Mouse (Mus musculus) midbrain, postnatal 0 days (tissue): ENCODE data around the gene Megf9. TPM values are rescaled to one million over a fixed set of nuclear protein-coding genes. Genes with fewer than 3 reads are reported as not detected.

Source experiments
- ATAC-seq: fragments of 200-750 bp; cut with Nextera tagmentation; 2 replicates; pipeline ENCODE4 v1.8.0; 2017; ENCODE audit warnings: moderate number of reproducible peaks, mild to moderate bottlenecking, moderate TSS enrichment, moderate library complexity; ENCODE audit not compliant: low FRiP score
- DNase-seq: peaks from one replicate; pipeline ENCODE4 v3.0.0-alpha.2; 2015; ENCODE audit warnings: low spot score
- H3K27ac ChIP-seq: fragments of 300-500 bp; sonication (generic); 2 replicates; pipeline ENCODE4 v1.5.1; 2014; ENCODE audit warnings: low read depth, mild to moderate bottlenecking, low read length, mixed read lengths
- H3K27me3 ChIP-seq: fragments of 300-500 bp; sonication (generic); 2 replicates; pipeline ENCODE4 v1.6.1; 2014; ENCODE audit warnings: low read length, control low read depth, mixed read lengths; ENCODE audit not compliant: insufficient read depth
- H3K36me3 ChIP-seq: fragments of 300-500 bp; sonication (generic); 2 replicates; pipeline ENCODE4 v1.6.1; 2014; ENCODE audit warnings: low read length, control low read depth, mixed read lengths; ENCODE audit not compliant: insufficient read depth
- H3K4me1 ChIP-seq: fragments of 300-500 bp; sonication (generic); 2 replicates; pipeline ENCODE4 v1.6.1; 2014; ENCODE audit warnings: mild to moderate bottlenecking, control low read depth, antibody characterized with exemption, low read length, mixed read lengths; ENCODE audit not compliant: insufficient read depth
- H3K4me2 ChIP-seq: fragments of 300-500 bp; sonication (generic); 2 replicates; pipeline ENCODE4 v1.6.1; 2014; ENCODE audit warnings: low read depth, mild to moderate bottlenecking, low read length, mixed read lengths; ENCODE audit not compliant: poor library complexity, severe bottlenecking
- H3K4me3 ChIP-seq: fragments of 300-500 bp; sonication (generic); 2 replicates; pipeline ENCODE4 v1.5.1; 2014; ENCODE audit warnings: low read depth, mild to moderate bottlenecking, low read length, moderate library complexity
- H3K9ac ChIP-seq: fragments of 300-500 bp; sonication (generic); replicated peaks from 2 replicates; pipeline ENCODE4 v1.6.1; 2014; ENCODE audit warnings: mild to moderate bottlenecking, low read length, moderate library complexity, mixed read lengths; ENCODE audit not compliant: poor library complexity, severe bottlenecking
- H3K9me3 ChIP-seq: fragments of 300-500 bp; sonication (generic); 2 replicates; pipeline ENCODE4 v1.6.1; 2016; ENCODE audit warnings: low read length, control low read depth
- CTCF ChIP-seq: IDR thresholded peaks from 2 replicates; pipeline ENCODE4 v1.5.1; 2016; ENCODE audit warnings: antibody characterized with exemption, mild to moderate bottlenecking
- WGBS: fragments of 180-500 bp; shearing (Covaris S2); extraction: QIAGEN DNeasy Blood & Tissue Kit; methylation state at CpG from one replicate; pipeline ENCODE4 v1.1.7; 2014; 5-methylcytosine and 5-hydroxymethylcytosine counted together
- polyA plus RNA-seq: library from polyadenylated mRNA; unstranded; fragments of >200 nt; fragmentation: Nextera tagmentation; extraction: Ambion mirVana; gene quantifications from 2 replicates; pipeline ENCODE4 v1.2.1, GENCODE M21; 2015
- total RNA-seq: library from RNA; depleted of rRNA; stranded (reverse); fragments of >200 nt; gene quantifications from 2 replicates; pipeline ENCODE4 v1.2.3, GENCODE M21; 2014

Megf9 gene
- total and polyA plus RNA-seq, 2 experiments from 2014 or later: 30.1 to 66.3 TPM

DNA sequence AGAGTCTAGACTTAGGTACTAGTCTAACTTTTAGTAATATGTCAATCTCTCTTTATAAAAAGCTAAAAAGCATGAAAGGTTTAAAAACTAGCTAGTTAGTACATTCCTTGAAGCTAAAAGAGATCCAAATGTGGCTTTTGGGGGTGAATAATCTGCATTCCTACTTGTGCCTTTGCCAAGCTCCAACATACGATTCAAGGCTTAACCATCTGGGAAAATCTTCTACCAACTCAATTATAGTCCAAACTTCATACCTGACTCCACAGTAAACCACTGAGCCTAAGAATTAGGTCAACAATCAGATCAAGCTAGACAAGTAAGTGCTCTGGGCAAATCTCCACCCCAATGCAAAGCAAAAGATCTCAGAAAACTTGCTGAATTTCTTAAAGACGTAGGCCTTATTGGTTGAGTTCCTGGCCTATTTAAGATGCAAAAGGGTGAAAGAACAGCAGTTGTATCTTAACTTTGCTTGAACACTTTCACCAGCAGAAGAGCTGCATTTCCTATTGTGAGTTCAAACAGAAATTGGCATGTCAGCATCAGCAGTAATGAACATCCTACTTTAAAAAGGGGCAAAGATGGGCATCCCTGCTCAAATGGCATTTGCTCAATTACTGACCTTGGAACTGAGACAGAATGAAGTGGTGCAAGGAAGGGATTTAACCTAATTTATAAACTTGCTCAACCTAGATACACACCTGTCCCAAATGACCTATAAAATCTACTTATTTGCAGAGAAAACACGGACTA, 1.6 kb downstream of the Megf9 start:
- H3K4me1 ChIP-seq: peaks cover 19% of the 10 kb centered on the region; the same call in 1 of the 2 replicates
- DNase-seq: no peak
- ATAC-seq: no peak
- H3K4me3 ChIP-seq: peak overlapping the region; percentile 93
- 22% methylated on average over 3 of the region's 3 CpGs for WGBS
- no peak overlapping the region for H3K27ac ChIP-seq
- H3K4me2 ChIP-seq: peak overlapping the region; percentile 73
- no peaks in the 10 kb centered on the region for H3K27me3 ChIP-seq
- H3K36me3 ChIP-seq: no peaks in the 10 kb centered on the region
- no peak for TF ChIP-seq CTCF
- peak overlapping the region; percentile 98 for H3K9ac ChIP-seq
- no peaks in the 10 kb centered on the region for H3K9me3 ChIP-seq

- no peak overlapping the region for H3K9ac ChIP-seq
- H3K4me3 ChIP-seq: peak overlapping the region; percentile 23
- ATAC-seq: no peak
- no peak for TF ChIP-seq CTCF
- no peaks in the 10 kb centered on the region for H3K36me3 ChIP-seq
- H3K4me1 ChIP-seq: peaks cover 16% of the 10 kb centered on the region; the same call in 1 of the 2 replicates
- DNase-seq: no peak
- no peak overlapping the region for H3K27ac ChIP-seq
- 61% methylated on average over 1 of the region's 1 CpGs for WGBS
- peak overlapping the region; percentile 42 for H3K4me2 ChIP-seq
- H3K27me3 ChIP-seq: no peaks in the 10 kb centered on the region
- H3K9me3 ChIP-seq: no peaks in the 10 kb centered on the region
Measured at GRCm38 (mm10) chr4:70531021-70531420, 3.8 kb downstream of the Megf9 start.

DNA sequence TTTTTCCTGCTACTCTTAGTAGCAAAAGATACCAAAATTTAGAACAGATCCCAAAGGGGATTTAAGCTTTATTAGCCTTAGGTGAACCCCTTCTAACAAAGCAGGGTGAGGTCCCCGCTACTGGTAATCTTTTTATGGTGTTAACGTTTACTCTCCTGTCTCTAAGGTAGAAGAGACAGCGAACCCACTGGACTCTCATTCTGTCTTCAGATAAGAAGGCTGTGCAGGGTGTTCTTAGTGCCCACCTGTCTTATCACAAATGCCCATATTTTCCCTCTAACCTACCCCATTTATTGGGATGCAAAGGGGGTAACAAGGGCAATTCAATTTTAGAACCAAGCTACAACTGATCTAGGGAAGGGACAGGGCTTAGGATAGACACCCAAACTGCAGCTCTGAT, 6.2 kb downstream of the Megf9 start:
- no peaks in the 10 kb centered on the region for H3K9me3 ChIP-seq
- peaks cover 12% of the 10 kb centered on the region; the same call in 1 of the 2 replicates for H3K4me1 ChIP-seq
- TF ChIP-seq CTCF: no peak
- H3K27me3 ChIP-seq: no peaks in the 10 kb centered on the region
- DNase-seq (no peak), ATAC-seq (no peak)
- peak overlapping the region; percentile 9; the same call in 1 of the 2 replicates for H3K4me2 ChIP-seq
- no peak overlapping the region for H3K4me3 ChIP-seq
- H3K9ac ChIP-seq: no peak overlapping the region
- 78% methylated on average over 3 of the region's 3 CpGs for WGBS
- H3K27ac ChIP-seq: no peak overlapping the region
- H3K36me3 ChIP-seq: no peaks in the 10 kb centered on the region

DNA sequence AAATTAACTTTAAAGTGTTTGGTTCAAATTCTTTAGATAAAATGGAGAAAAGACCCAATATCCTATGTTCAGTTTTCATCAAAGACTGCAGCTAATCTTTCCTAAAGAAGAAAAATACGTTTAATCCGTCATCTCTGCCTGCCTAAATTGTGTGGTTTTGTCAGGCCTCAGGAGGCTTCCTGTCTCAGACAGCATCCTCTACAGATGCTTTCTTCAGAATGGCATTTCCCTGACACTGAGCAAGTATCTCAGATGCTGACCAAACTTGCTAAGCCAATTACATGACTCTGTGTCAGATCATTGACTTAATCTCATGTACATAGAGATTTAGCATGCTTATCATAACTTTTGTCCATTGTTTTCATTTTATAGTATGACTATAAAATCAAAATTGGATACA, 11.4 kb downstream of the Megf9 start:
- H3K27ac ChIP-seq: no peak overlapping the region
- no peak for ATAC-seq
- 48% methylated on average over 2 of the region's 2 CpGs for WGBS
- H3K9me3 ChIP-seq: no peaks in the 10 kb centered on the region
- H3K27me3 ChIP-seq: no peaks in the 10 kb centered on the region
- H3K4me2 ChIP-seq: no peak overlapping the region
- H3K36me3 ChIP-seq: no peaks in the 10 kb centered on the region
- no peak for TF ChIP-seq CTCF
- no peak overlapping the region for H3K4me3 ChIP-seq
- no peaks in the 10 kb centered on the region for H3K4me1 ChIP-seq
- no peak for DNase-seq
- H3K9ac ChIP-seq: no peak overlapping the region

- Histone ChIP-seq H3K4me3 (no peak overlapping the region), H3K4me1 (no peaks in the 10 kb centered on the region), H3K9ac (no peak overlapping the region), H3K9me3 (no peaks in the 10 kb centered on the region), H3K36me3 (no peaks in the 10 kb centered on the region), H3K4me2 (no peak overlapping the region), H3K27me3 (no peaks in the 10 kb centered on the region), H3K27ac (no peak overlapping the region)
- DNase-seq: no peak
- no peak for ATAC-seq
- no peak for TF ChIP-seq CTCF
- WGBS: 68% methylated on average over 1 of the region's 1 CpGs
Measured at GRCm38 (mm10) chr4:70521506-70522292, 13.1 kb downstream of the Megf9 start.

GRCm38 (mm10) chr4:70517646-70518045, 17.1 kb downstream of the Megf9 start:
- Histone ChIP-seq H3K9ac (no peak overlapping the region), H3K9me3 (no peaks in the 10 kb centered on the region), H3K4me2 (no peak overlapping the region), H3K4me3 (no peak overlapping the region), H3K27me3 (no peaks in the 10 kb centered on the region), H3K36me3 (no peaks in the 10 kb centered on the region), H3K4me1 (no peaks in the 10 kb centered on the region), H3K27ac (no peak overlapping the region)
- 82% methylated on average over 1 of the region's 1 CpGs for WGBS
- ATAC-seq (no peak), DNase-seq (no peak)
- no peak for TF ChIP-seq CTCF
